ENCODE assay signal across 31 mouse cellular contexts in genomic region chr8:78306604-78307003, GRCm38 (mm10).
DNase-seq lines count a peak whose midpoint lies in the region; ATAC-seq lines count a peak whose summit lies in the region.
"Had no signal": no experiment of that assay in that cellular context is flagged by ENCODE, and none has a peak within 500 bp of the region (broad histone marks: within the 10 kb centered on the region; RNA-seq: fewer than 3 reads in every experiment).

No protein-coding gene starts in this region.

- no peak overlapping the region for H3K4me2 ChIP-seq in forebrain, embryonic 13.5 days
- no peak overlapping the region for H3K4me2 ChIP-seq in midbrain, embryonic 11.5 days
- no peak overlapping the region for H3K4me2 ChIP-seq in midbrain, embryonic 16.5 days (ENCODE audit: low read length)
- H3K4me2 ChIP-seq in forebrain, embryonic 16.5 days (ENCODE audit: low read length) = no peak overlapping the region
- H3K4me2 ChIP-seq: embryonic facial prominence, embryonic 15.5 days; intestine, embryonic 15.5 days; limb, embryonic 15.5 days; liver, embryonic 13.5 days had no signal

- no peaks in the 10 kb centered on the region for H3K4me1 ChIP-seq in forebrain, embryonic 13.5 days
- peaks cover 23% of the 10 kb centered on the region for H3K4me1 ChIP-seq in forebrain, embryonic 10.5 days
- H3K4me1 ChIP-seq in midbrain, embryonic 11.5 days (ENCODE audit: control insufficient read depth, insufficient read depth, low read length) = peaks cover 4% of the 10 kb centered on the region; the same call in 1 of the 2 replicates
- no peaks in the 10 kb centered on the region; the same call in 1 of the 2 replicates for H3K4me1 ChIP-seq in midbrain, embryonic 16.5 days (ENCODE audit: control insufficient read depth, insufficient read depth, low read length)
- no peaks in the 10 kb centered on the region for H3K4me1 ChIP-seq in forebrain, embryonic 16.5 days (replicated peaks; ENCODE audit: control insufficient read depth, insufficient read depth, low read length)
- H3K4me1 ChIP-seq: embryonic facial prominence, embryonic 15.5 days; limb, embryonic 15.5 days; liver, embryonic 13.5 days; megakaryocyte, embryonic 14.5 days had no signal

- DNase-seq in forebrain, embryonic 10.5 days (ENCODE audit: extremely low spot score, low spot score) = no peak
- DNase-seq in midbrain, embryonic 11.5 days (ENCODE audit: low spot score, missing footprints) = peak; percentile 80
- no peak for DNase-seq in left cerebral cortex, adult 8-10 months (ENCODE audit: low spot score in 2 of 2)
- DNase-seq in left cerebral cortex, postnatal 25 days (ENCODE audit: low spot score in 2 of 2) = no peak
- DNase-seq: cerebellum, adult 11-12 months; cerebellum, postnatal 25 days; heart, postnatal 14 days; kidney, adult 2 months; kidney, postnatal 36 days; liver, embryonic 13.5 days; lung, adult 18-20 months; lung, postnatal 4 days; midbrain, embryonic 14.5 days; right cerebral cortex, postnatal 4 days; thymus, adult 18-20 months; thymus, postnatal 25 days had no signal

- H3K9ac ChIP-seq in forebrain, embryonic 13.5 days = no peak overlapping the region
- H3K9ac ChIP-seq in midbrain, embryonic 11.5 days (ENCODE audit: low read length) = no peak overlapping the region
- H3K9ac ChIP-seq in midbrain, embryonic 16.5 days (ENCODE audit: low read depth, low read length) = no peak overlapping the region
- H3K9ac ChIP-seq in forebrain, embryonic 16.5 days (replicated peaks; ENCODE audit: low read depth, low read length) = no peak overlapping the region
- H3K9ac ChIP-seq: embryonic facial prominence, embryonic 15.5 days; intestine, embryonic 15.5 days; limb, embryonic 15.5 days; liver, embryonic 13.5 days had no signal

- no peaks in the 10 kb centered on the region for H3K36me3 ChIP-seq in forebrain, embryonic 13.5 days (ENCODE audit: poor library complexity, severe bottlenecking)
- no peaks in the 10 kb centered on the region for H3K36me3 ChIP-seq in forebrain, embryonic 10.5 days (replicated peaks)
- H3K36me3 ChIP-seq in midbrain, embryonic 11.5 days (ENCODE audit: control insufficient read depth, insufficient read depth, low read length) = no peaks in the 10 kb centered on the region
- no peaks in the 10 kb centered on the region for H3K36me3 ChIP-seq in midbrain, embryonic 16.5 days (ENCODE audit: control insufficient read depth, insufficient read depth, low read length)
- no peaks in the 10 kb centered on the region for H3K36me3 ChIP-seq in forebrain, embryonic 16.5 days (ENCODE audit: control insufficient read depth, insufficient read depth)
- H3K36me3 ChIP-seq: embryonic facial prominence, embryonic 10.5 days; embryonic facial prominence, embryonic 15.5 days; hindbrain, embryonic 10.5 days; intestine, embryonic 15.5 days; limb, embryonic 10.5 days; limb, embryonic 15.5 days; liver, embryonic 13.5 days had no signal

- intact Hi-C loops in left cerebral cortex, postnatal 25 days (cut with DNase I) = no loop called here

- peak; percentile 50; the same call in 1 of the 2 replicates for ATAC-seq in forebrain, embryonic 13.5 days
- ATAC-seq in midbrain, embryonic 11.5 days (ENCODE audit: low FRiP score) = no peak
- no peak for ATAC-seq in midbrain, embryonic 16.5 days
- peak; percentile 78 for ATAC-seq in forebrain, embryonic 16.5 days
- ATAC-seq: CD4-positive, CD25-positive, alpha-beta regulatory T cell, adult 4 months; hindbrain, embryonic 16.5 days; lung, postnatal 0 days had no signal

- no peaks in the 10 kb centered on the region for H3K9me3 ChIP-seq in forebrain, embryonic 13.5 days (replicated peaks)
- H3K9me3 ChIP-seq in forebrain, embryonic 10.5 days = no peaks in the 10 kb centered on the region
- H3K9me3 ChIP-seq in midbrain, embryonic 11.5 days (ENCODE audit: control insufficient read depth, low read length) = no peaks in the 10 kb centered on the region
- peaks cover 4% of the 10 kb centered on the region for H3K9me3 ChIP-seq in midbrain, embryonic 16.5 days (replicated peaks; ENCODE audit: control insufficient read depth, low read length, poor library complexity, severe bottlenecking)
- H3K9me3 ChIP-seq in forebrain, embryonic 16.5 days (ENCODE audit: control insufficient read depth, low read length) = no peaks in the 10 kb centered on the region
- H3K9me3 ChIP-seq: embryonic facial prominence, embryonic 10.5 days; embryonic facial prominence, embryonic 15.5 days; hindbrain, embryonic 10.5 days; intestine, embryonic 15.5 days; limb, embryonic 10.5 days; limb, embryonic 15.5 days; liver, embryonic 13.5 days had no signal

- H3K27ac ChIP-seq in forebrain, embryonic 13.5 days = no peak overlapping the region
- no peak overlapping the region for H3K27ac ChIP-seq in forebrain, embryonic 10.5 days
- H3K27ac ChIP-seq in midbrain, embryonic 11.5 days (ENCODE audit: low read depth, low read length) = no peak overlapping the region
- H3K27ac ChIP-seq in midbrain, embryonic 16.5 days (ENCODE audit: low read length) = no peak overlapping the region
- H3K27ac ChIP-seq in forebrain, embryonic 16.5 days (ENCODE audit: low read length) = no peak overlapping the region
- H3K27ac ChIP-seq: embryonic facial prominence, embryonic 10.5 days; embryonic facial prominence, embryonic 15.5 days; hindbrain, embryonic 10.5 days; intestine, embryonic 15.5 days; layer of hippocampus, adult 2 months; limb, embryonic 10.5 days; limb, embryonic 15.5 days; liver, embryonic 13.5 days; stomach, postnatal 0 days had no signal

- no peaks in the 10 kb centered on the region for H3K27me3 ChIP-seq in forebrain, embryonic 13.5 days
- H3K27me3 ChIP-seq in forebrain, embryonic 10.5 days (ENCODE audit: poor library complexity, severe bottlenecking) = peaks cover 5% of the 10 kb centered on the region; the same call in 1 of the 2 replicates
- H3K27me3 ChIP-seq in midbrain, embryonic 11.5 days (ENCODE audit: control insufficient read depth, insufficient read depth, low read length) = no peaks in the 10 kb centered on the region
- no peaks in the 10 kb centered on the region for H3K27me3 ChIP-seq in midbrain, embryonic 16.5 days (ENCODE audit: control insufficient read depth, insufficient read depth, low read depth, low read length)
- no peaks in the 10 kb centered on the region for H3K27me3 ChIP-seq in forebrain, embryonic 16.5 days (replicated peaks; ENCODE audit: control insufficient read depth, insufficient read depth, low read length)
- H3K27me3 ChIP-seq: embryonic facial prominence, embryonic 15.5 days; intestine, embryonic 15.5 days; limb, embryonic 15.5 days; liver, embryonic 13.5 days; megakaryocyte, embryonic 14.5 days had no signal

- WGBS in forebrain, embryonic 13.5 days = 64% methylated on average over 10 of the region's 10 CpGs
- 71% methylated on average over 10 of the region's 10 CpGs for WGBS in forebrain, embryonic 10.5 days
- WGBS in midbrain, embryonic 11.5 days = 65% methylated on average over 10 of the region's 10 CpGs
- 55% methylated on average over 10 of the region's 10 CpGs for WGBS in midbrain, embryonic 16.5 days
- WGBS in forebrain, embryonic 16.5 days = 47% methylated on average over 10 of the region's 10 CpGs

- H3K4me3 ChIP-seq in forebrain, embryonic 13.5 days = no peak overlapping the region
- H3K4me3 ChIP-seq in forebrain, embryonic 10.5 days = no peak overlapping the region
- no peak overlapping the region for H3K4me3 ChIP-seq in midbrain, embryonic 11.5 days (ENCODE audit: low read depth, low read length)
- H3K4me3 ChIP-seq in midbrain, embryonic 16.5 days (ENCODE audit: low read depth, low read length) = no peak overlapping the region
- no peak overlapping the region for H3K4me3 ChIP-seq in forebrain, embryonic 16.5 days (replicated peaks; ENCODE audit: low read length)
- H3K4me3 ChIP-seq: embryonic facial prominence, embryonic 10.5 days; embryonic facial prominence, embryonic 15.5 days; hindbrain, embryonic 10.5 days; intestine, embryonic 15.5 days; layer of hippocampus, adult 2 months; limb, embryonic 10.5 days; limb, embryonic 15.5 days; liver, embryonic 13.5 days; megakaryocyte, embryonic 14.5 days had no signal

Comparison
In these comparisons a context has a peak if more than half of its experiments do, and no peak if none do; other contexts are left out.
1. ATAC-seq: peak in forebrain, embryonic 13.5 days (single experiment) and forebrain, embryonic 16.5 days (single experiment); none in midbrain, embryonic 11.5 days (single experiment) and midbrain, embryonic 16.5 days (single experiment).